21 mouse cellular contexts compared by ENCODE assay signal in genomic region chr1:134084128-134084527, GRCm38 (mm10). TPM values are rescaled to one million over a fixed set of nuclear protein-coding genes. Genes with fewer than 3 reads are reported as not detected.
DNase-seq lines count a peak whose midpoint lies in the region; ATAC-seq and TF ChIP-seq lines count a peak whose summit lies in the region.
"Had no signal": no experiment of that assay in that cellular context is flagged by ENCODE, and none has a peak within 500 bp of the region (broad histone marks: within the 10 kb centered on the region; RNA-seq: fewer than 3 reads in every experiment).

No protein-coding gene starts in this region.

- no peak for TF ChIP-seq EP300 in lung, postnatal 0 days (IDR thresholded peaks at IDR 0.05)

- peak; percentile 51 to 74 for DNase-seq in cerebellum, adult 2 months
- DNase-seq in cerebellum, postnatal 4 days (ENCODE audit: low spot score in 2 of 2): no peak
- DNase-seq in heart, postnatal 25 days (ENCODE audit: low spot score): no peak
- DNase-seq in lung, postnatal 0 days (ENCODE audit: low spot score): no peak
- DNase-seq in lung, postnatal 4 days: no peak
- no peak for DNase-seq in kidney, adult 18-20 months
- DNase-seq: embryo, embryonic 11 days; kidney, adult 9 months; kidney, postnatal 4 days; lung, postnatal 14 days; thymus, adult 2 months had no signal

- intact Hi-C loops in heart, postnatal 25 days (cut with DNase I): no loop called here

- WGBS in cerebellum, adult 2 months: 11% methylated on average over 3 of the region's 3 CpGs
- WGBS in heart, embryonic 13.5 days: 81% methylated on average over 3 of the region's 3 CpGs
- 62% methylated on average over 3 of the region's 3 CpGs for WGBS in lung, postnatal 0 days
- 72% methylated on average over 3 of the region's 3 CpGs for WGBS in olfactory bulb, adult 2 months

- ATAC-seq in heart, embryonic 13.5 days (ENCODE audit: extremely low read depth, insufficient number of reproducible peaks, low FRiP score, low TSS enrichment): no peak
- ATAC-seq in lung, postnatal 0 days: no peak
- ATAC-seq: forebrain, embryonic 14.5 days had no signal

- no peak overlapping the region for H3K4me3 ChIP-seq in cerebellum, adult 2 months (replicated peaks; ENCODE audit: insufficient read depth, low read depth, low read length)
- H3K4me3 ChIP-seq in heart, embryonic 13.5 days: no peak overlapping the region
- H3K4me3 ChIP-seq in lung, postnatal 0 days (ENCODE audit: low read depth, low read length): no peak overlapping the region
- H3K4me3 ChIP-seq in olfactory bulb, adult 2 months (ENCODE audit: insufficient read depth, low read depth, low read length): no peak overlapping the region
- H3K4me3 ChIP-seq: limb, embryonic 13.5 days; midbrain, embryonic 10.5 days; neural tube, embryonic 13.5 days had no signal

- H3K4me2 ChIP-seq in heart, embryonic 13.5 days: no peak overlapping the region
- H3K4me2 ChIP-seq in lung, postnatal 0 days (replicated peaks; ENCODE audit: low read depth, low read length): no peak overlapping the region
- H3K4me2 ChIP-seq: limb, embryonic 13.5 days; neural tube, embryonic 13.5 days had no signal

- no peaks in the 10 kb centered on the region for H3K27me3 ChIP-seq in cerebellum, adult 2 months (ENCODE audit: control insufficient read depth, insufficient read depth, low read length)
- H3K27me3 ChIP-seq in heart, embryonic 13.5 days (replicated peaks): no peaks in the 10 kb centered on the region
- no peaks in the 10 kb centered on the region for H3K27me3 ChIP-seq in lung, postnatal 0 days (replicated peaks; ENCODE audit: insufficient read depth, low read length)
- H3K27me3 ChIP-seq: limb, embryonic 13.5 days; neural tube, embryonic 13.5 days had no signal

- no peak for TF ChIP-seq CTCF in cerebellum, adult 2 months (IDR thresholded peaks at IDR 0.05; ENCODE audit: borderline replicate concordance, insufficient read depth, low read depth, low read length)
- TF ChIP-seq CTCF in lung, postnatal 0 days (IDR thresholded peaks at IDR 0.05): no peak
- no peak for TF ChIP-seq CTCF in olfactory bulb, adult 2 months (IDR thresholded peaks at IDR 0.05; ENCODE audit: insufficient read depth, low read depth, low read length)

- H3K27ac ChIP-seq in cerebellum, adult 2 months (ENCODE audit: insufficient read depth, low read length): no peak overlapping the region
- peak overlapping the region; percentile 93 for H3K27ac ChIP-seq in heart, embryonic 13.5 days (replicated peaks)
- 0 out of 2 replicates have a peak overlapping the region, but pooled peaks have one; percentile 49 for H3K27ac ChIP-seq in lung, postnatal 0 days (ENCODE audit: low read length)
- peak overlapping the region; percentile 92; the same call in 1 of the 2 replicates for H3K27ac ChIP-seq in olfactory bulb, adult 2 months (ENCODE audit: insufficient read depth, low read depth, low read length)
- H3K27ac ChIP-seq: limb, embryonic 13.5 days; neural tube, embryonic 13.5 days had no signal

- H3K9ac ChIP-seq in heart, embryonic 13.5 days: no peak overlapping the region
- no peak overlapping the region for H3K9ac ChIP-seq in lung, postnatal 0 days (replicated peaks; ENCODE audit: low read depth)
- H3K9ac ChIP-seq: neural tube, embryonic 13.5 days had no signal

- no peaks in the 10 kb centered on the region for H3K36me3 ChIP-seq in heart, embryonic 13.5 days
- no peaks in the 10 kb centered on the region for H3K36me3 ChIP-seq in lung, postnatal 0 days (ENCODE audit: insufficient read depth, low read length)
- H3K36me3 ChIP-seq: limb, embryonic 13.5 days; midbrain, embryonic 10.5 days; neural tube, embryonic 13.5 days had no signal

- H3K9me3 ChIP-seq in heart, embryonic 13.5 days: no peaks in the 10 kb centered on the region
- no peaks in the 10 kb centered on the region for H3K9me3 ChIP-seq in lung, postnatal 0 days (ENCODE audit: low read length)
- H3K9me3 ChIP-seq: limb, embryonic 13.5 days; midbrain, embryonic 10.5 days; neural tube, embryonic 13.5 days had no signal

- TF ChIP-seq POLR2A in cerebellum, adult 2 months (IDR thresholded peaks at IDR 0.05; ENCODE audit: borderline replicate concordance, insufficient read depth, low read length): no peak
- no peak for TF ChIP-seq POLR2A in olfactory bulb, adult 2 months (IDR thresholded peaks at IDR 0.05; ENCODE audit: insufficient read depth, low read depth, low read length)

- peaks cover 38% of the 10 kb centered on the region for H3K4me1 ChIP-seq in cerebellum, adult 2 months (ENCODE audit: control insufficient read depth, insufficient read depth, low read length)
- H3K4me1 ChIP-seq in heart, embryonic 13.5 days: peaks cover 78% of the 10 kb centered on the region
- H3K4me1 ChIP-seq in lung, postnatal 0 days (ENCODE audit: insufficient read depth, low read depth, low read length): peaks cover 40% of the 10 kb centered on the region
- peaks cover 32% of the 10 kb centered on the region for H3K4me1 ChIP-seq in olfactory bulb, adult 2 months (ENCODE audit: control insufficient read depth, insufficient read depth, low read length)

RNA-seq across cellular contexts. Expression of gene Btg2, which starts 5.2 kb away (rescaled TPM):
- 11.9 and 15.3 TPM in 2 replicates for polyA plus RNA-seq in cerebellum, adult 2 months (2012; rRNA removed)
- 33.1 and 37.0 TPM in 2 replicates for polyA plus RNA-seq in heart, embryonic 13.5 days (2015; fragmentation: Nextera tagmentation; extraction: Ambion mirVana)
- 10 to 100 TPM; 25.7 to 29.2 TPM for total RNA-seq in heart, postnatal 25 days (2021)
- 177 and 184 TPM in 2 replicates for polyA plus RNA-seq in lung, postnatal 0 days (2015; fragmentation: Nextera tagmentation; extraction: Ambion mirVana)
- polyA plus RNA-seq in olfactory bulb, adult 2 months (2012; ENCODE audit: insufficient read depth, insufficient read length, low replicate concordance, missing spikeins): 111 and 168 TPM in 2 replicates

RNA-seq across cellular contexts. Expression of gene Chit1, which starts 26.9 kb away (rescaled TPM):
- polyA plus RNA-seq in cerebellum, adult 2 months (2012; rRNA removed): not detected in 2 replicates
- polyA plus RNA-seq in heart, embryonic 13.5 days (2015; fragmentation: Nextera tagmentation; extraction: Ambion mirVana): 0.59 and 0.75 TPM in 2 replicates
- not detected for total RNA-seq in heart, postnatal 25 days (2021)
- 0.29 TPM in 1 of 2 replicates, not detected in the other for polyA plus RNA-seq in lung, postnatal 0 days (2015; fragmentation: Nextera tagmentation; extraction: Ambion mirVana)
- not detected in 2 replicates for polyA plus RNA-seq in olfactory bulb, adult 2 months (2012; ENCODE audit: insufficient read depth, insufficient read length, low replicate concordance, missing spikeins)
- total RNA-seq: gastrocnemius, adult 18-20 months; hematopoietic stem cell, adult 5-6 weeks had no signal
- polyA plus RNA-seq: midbrain, embryonic 10.5 days; stomach, embryonic 14.5 days had no signal

RNA-seq across cellular contexts. Expression of gene Fmod, which starts 47.1 kb away (rescaled TPM):
- polyA plus RNA-seq in cerebellum, adult 2 months (2012; rRNA removed): 7.5 and 10.8 TPM in 2 replicates
- 22.8 and 26.3 TPM in 2 replicates for polyA plus RNA-seq in heart, embryonic 13.5 days (2015; fragmentation: Nextera tagmentation; extraction: Ambion mirVana)
- 10 to 100 TPM; 11.6 to 12.1 TPM for total RNA-seq in heart, postnatal 25 days (2021)
- polyA plus RNA-seq in lung, postnatal 0 days (2015; fragmentation: Nextera tagmentation; extraction: Ambion mirVana): 9.7 and 10.0 TPM in 2 replicates
- not detected in 2 replicates for polyA plus RNA-seq in olfactory bulb, adult 2 months (2012; ENCODE audit: insufficient read depth, insufficient read length, low replicate concordance, missing spikeins)
- total RNA-seq: hematopoietic stem cell, adult 5-6 weeks; monocyte, adult 5-6 weeks had no signal

Comparison
In these comparisons a context has a peak if more than half of its experiments do, and no peak if none do; other contexts are left out.
1. DNase-seq: peak in cerebellum, adult 2 months (2 of 2); none in cerebellum, postnatal 4 days (0 of 2), heart, postnatal 25 days (single experiment), lung, postnatal 0 days (single experiment), lung, postnatal 4 days (0 of 2) and kidney, adult 18-20 months (single experiment).